Mouse (Mus musculus) heart, adult 2 months (tissue): ENCODE results near the gene Kcnh1. TPM values are rescaled to one million over a fixed set of nuclear protein-coding genes. Genes with fewer than 3 reads are reported as not detected.

Experiments
- DNase-seq, 2 experiments: peaks; one replicate each; pipeline ENCODE4 v3.0.0; 2021
- H3K27ac ChIP-seq: fragments of 200-600 bp; 2 replicates; pipeline ENCODE4 v1.8.1; 2022
- H3K27me3 ChIP-seq: fragments of 200-500 bp; 2 replicates; pipeline ENCODE4 v1.6.1; 2012; ENCODE audit warnings: mild to moderate bottlenecking, low read length, inconsistent platforms, mixed read lengths; ENCODE audit not compliant: control insufficient read depth, insufficient read depth
- H3K36me3 ChIP-seq: fragments of 200-500 bp; 2 replicates; pipeline ENCODE4 v1.6.1; 2012; ENCODE audit warnings: low read length, inconsistent platforms; ENCODE audit not compliant: control insufficient read depth, insufficient read depth
- H3K4me1 ChIP-seq: fragments of 200-500 bp; 2 replicates; pipeline ENCODE4 v1.6.1; 2011; ENCODE audit warnings: low read length; ENCODE audit not compliant: control insufficient read depth, insufficient read depth
- H3K4me3 ChIP-seq: fragments of 200-600 bp; 2 replicates; pipeline ENCODE4 v1.8.1; 2022
- H3K79me2 ChIP-seq: fragments of 200-500 bp; replicated peaks from 2 replicates; pipeline ENCODE4 v1.6.1; 2012; ENCODE audit warnings: mild to moderate bottlenecking, inconsistent platforms, low read length, moderate library complexity, mixed read lengths; ENCODE audit not compliant: control insufficient read depth, insufficient read depth
- H3K9ac ChIP-seq: fragments of 200-500 bp; 2 replicates; pipeline ENCODE4 v1.6.1; 2012; ENCODE audit warnings: low read depth, mild to moderate bottlenecking, control low read depth, inconsistent platforms, low read length, mixed read lengths
- CTCF ChIP-seq: fragments of 200-600 bp; IDR thresholded peaks from 2 replicates; pipeline ENCODE4 v1.8.1; 2022; ENCODE audit warnings: antibody characterized with exemption, mild to moderate bottlenecking, moderate library complexity
- EP300 ChIP-seq: fragments of 200-500 bp; IDR thresholded peaks from 2 replicates; pipeline ENCODE4 v1.6.1; 2011; ENCODE audit warnings: low read depth, low read length, control low read depth; ENCODE audit not compliant: insufficient read depth
- POLR2A ChIP-seq: fragments of 200-500 bp; IDR thresholded peaks from 2 replicates; pipeline ENCODE4 v1.6.1; 2011; ENCODE audit warnings: mild to moderate bottlenecking, low read depth, low read length, control low read depth; ENCODE audit not compliant: insufficient read depth
- WGBS: fragments of 180-500 bp; shearing (Covaris S2); methylation state at CpG from one replicate; pipeline ENCODE4 v1.1.7; 2018; 5-methylcytosine and 5-hydroxymethylcytosine counted together
- intact Hi-C: fragments of 180-260 bp; cut with DNase I; formaldehyde crosslinking; loops from one replicate; pipeline ENCODE4 v1.15.1; 2025
- polyA plus RNA-seq: library from polyadenylated mRNA; depleted of rRNA; stranded (reverse); fragments of >200 nt; gene quantifications from 2 replicates; pipeline ENCODE4 v1.2.3, GENCODE M21; 2012
- total RNA-seq, 2 experiments: library from RNA; stranded (reverse); gene quantifications; 2 replicates each; pipeline ENCODE4 v1.2.3; 2021

The Kcnh1 gene
- total and polyA plus RNA-seq, 3 experiments, result 0.05 to 0.09 (median 0.06) TPM

- Histone ChIP-seq H3K4me1 (no peaks in the 10 kb centered on the region), H3K9ac (no peak overlapping the region), H3K27ac (no peak overlapping the region), H3K79me2 (no peaks in the 10 kb centered on the region), H3K27me3 (no peaks in the 10 kb centered on the region), H3K4me3 (no peak overlapping the region), H3K36me3 (no peaks in the 10 kb centered on the region)
- intact Hi-C loops, result no loop called here
- no peak for TF ChIP-seq POLR2A
- TF ChIP-seq EP300, result no peak
- TF ChIP-seq CTCF, result no peak
- no peak for DNase-seq
- 52% methylated on average over 3 of the region's 3 CpGs for WGBS
Measured at GRCm38 (mm10) chr1:192485030-192485429, 294.5 kb downstream of the Kcnh1 start.

GRCm38 (mm10) chr1:192487571-192487970 is 297.0 kb downstream of the Kcnh1 start:
- 93% methylated on average over 11 of the region's 11 CpGs for WGBS
- DNase-seq, result no peak
- TF ChIP-seq POLR2A (no peak), CTCF (no peak), EP300 (no peak)
- Histone ChIP-seq H3K4me3 (no peak overlapping the region), H3K4me1 (no peaks in the 10 kb centered on the region), H3K36me3 (no peaks in the 10 kb centered on the region), H3K9ac (no peak overlapping the region), H3K27me3 (no peaks in the 10 kb centered on the region), H3K27ac (no peak overlapping the region), H3K79me2 (no peaks in the 10 kb centered on the region)
- intact Hi-C loops, result no loop called here

- H3K4me3 ChIP-seq, result no peak overlapping the region
- no peaks in the 10 kb centered on the region for H3K27me3 ChIP-seq
- no peaks in the 10 kb centered on the region for H3K36me3 ChIP-seq
- no peak for DNase-seq
- H3K9ac ChIP-seq, result no peak overlapping the region
- TF ChIP-seq EP300 (no peak), CTCF (no peak), POLR2A (no peak)
- 68% methylated on average over 13 of the region's 13 CpGs for WGBS
- no peaks in the 10 kb centered on the region for H3K79me2 ChIP-seq
- intact Hi-C loops, result no loop called here
- no peak overlapping the region for H3K27ac ChIP-seq
- H3K4me1 ChIP-seq, result no peaks in the 10 kb centered on the region
Measured at GRCm38 (mm10) chr1:192489908-192490825, 299.6 kb downstream of the Kcnh1 start.

- no peak overlapping the region for H3K9ac ChIP-seq
- no peak overlapping the region for H3K4me3 ChIP-seq
- no peaks in the 10 kb centered on the region for H3K79me2 ChIP-seq
- intact Hi-C loops, result no loop called here
- H3K4me1 ChIP-seq, result no peaks in the 10 kb centered on the region
- no peaks in the 10 kb centered on the region for H3K36me3 ChIP-seq
- no peaks in the 10 kb centered on the region for H3K27me3 ChIP-seq
- no peak for TF ChIP-seq POLR2A
- TF ChIP-seq EP300, result no peak
- TF ChIP-seq CTCF, result no peak
- H3K27ac ChIP-seq, result no peak overlapping the region
- 49% methylated on average over 2 of the region's 2 CpGs for WGBS
- DNase-seq, result no peak
Measured at GRCm38 (mm10) chr1:192497505-192497904, 306.9 kb downstream of the Kcnh1 start.

- intact Hi-C loops, result no loop called here
- Histone ChIP-seq H3K27ac (no peak overlapping the region), H3K79me2 (no peaks in the 10 kb centered on the region), H3K27me3 (no peaks in the 10 kb centered on the region), H3K36me3 (no peaks in the 10 kb centered on the region), H3K9ac (no peak overlapping the region), H3K4me1 (peaks cover 2% of the 10 kb centered on the region; the same call in 1 of the 2 replicates), H3K4me3 (no peak overlapping the region)
- DNase-seq, result no peak
- WGBS, result 63% methylated on average over 9 of the region's 9 CpGs
- TF ChIP-seq EP300, result no peak
- TF ChIP-seq POLR2A, result no peak
- no peak for TF ChIP-seq CTCF
Measured at GRCm38 (mm10) chr1:192502016-192502415, 311.4 kb downstream of the Kcnh1 start.

GRCm38 (mm10) chr1:192502835-192503234 is 312.3 kb downstream of the Kcnh1 start:
- TF ChIP-seq POLR2A, result no peak
- no peak for TF ChIP-seq EP300
- no peak for TF ChIP-seq CTCF
- no peaks in the 10 kb centered on the region for H3K27me3 ChIP-seq
- H3K36me3 ChIP-seq, result no peaks in the 10 kb centered on the region
- no peak overlapping the region for H3K9ac ChIP-seq
- H3K4me1 ChIP-seq, result peaks cover 2% of the 10 kb centered on the region; the same call in 1 of the 2 replicates
- H3K4me3 ChIP-seq, result no peak overlapping the region
- intact Hi-C loops, result no loop called here
- DNase-seq, result no peak
- H3K27ac ChIP-seq, result no peak overlapping the region
- no peaks in the 10 kb centered on the region for H3K79me2 ChIP-seq
